Mouse (Mus musculus) forebrain, embryonic 14.5 days (tissue): ENCODE results near the gene Hist1h3c. TPM values are rescaled to one million over a fixed set of nuclear protein-coding genes. Genes with fewer than 3 reads are reported as not detected.
"Not testable (repeated sequence)": the region's sequence is repeated elsewhere in the genome, so short reads cannot be mapped to it uniquely, and the experiment has no call there.

Experiments used
- ATAC-seq: fragments of 200-750 bp; cut with Nextera tagmentation; 2 replicates; pipeline ENCODE4 v1.8.0; 2017; ENCODE audit warnings: mild to moderate bottlenecking, moderate library complexity
- DNase-seq: peaks from one replicate; pipeline ENCODE4 v3.0.0-alpha.2; 2015; ENCODE audit warnings: low spot score
- H3K27ac ChIP-seq: fragments of 300-500 bp; sonication (generic); 2 replicates; pipeline ENCODE4 v1.5.1; 2014; ENCODE audit warnings: low read depth, mild to moderate bottlenecking, control low read depth, low read length, moderate library complexity
- H3K27me3 ChIP-seq: fragments of 300-500 bp; sonication (generic); replicated peaks from 2 replicates; pipeline ENCODE4 v1.6.1; 2014; ENCODE audit warnings: low read length, control low read depth, mixed read lengths; ENCODE audit not compliant: control insufficient read depth, insufficient read depth
- H3K36me3 ChIP-seq: fragments of 300-500 bp; sonication (generic); 2 replicates; pipeline ENCODE4 v1.6.1; 2014; ENCODE audit warnings: low read length, control low read depth; ENCODE audit not compliant: control insufficient read depth, insufficient read depth
- H3K4me1 ChIP-seq: fragments of 300-500 bp; sonication (generic); 2 replicates; pipeline ENCODE4 v1.6.1; 2014; ENCODE audit warnings: antibody characterized with exemption, low read length, control low read depth; ENCODE audit not compliant: control insufficient read depth, insufficient read depth
- H3K4me2 ChIP-seq: fragments of 300-500 bp; sonication (generic); 2 replicates; pipeline ENCODE4 v1.6.1; 2014; ENCODE audit warnings: mild to moderate bottlenecking, control low read depth, low read length
- H3K4me3 ChIP-seq: fragments of 300-500 bp; sonication (generic); 2 replicates; pipeline ENCODE4 v1.5.1; 2014; ENCODE audit warnings: low read depth, low read length, control low read depth
- H3K9ac ChIP-seq: fragments of 300-500 bp; sonication (generic); 2 replicates; pipeline ENCODE4 v1.6.1; 2014; ENCODE audit warnings: mild to moderate bottlenecking, low read length, control low read depth, moderate library complexity
- H3K9me3 ChIP-seq: fragments of 300-500 bp; sonication (generic); replicated peaks from 2 replicates; pipeline ENCODE4 v1.6.1; 2016; ENCODE audit warnings: low read length, control low read depth, mixed read lengths; ENCODE audit not compliant: control insufficient read depth
- WGBS: fragments of 180-500 bp; shearing (Covaris S2); extraction: QIAGEN DNeasy Blood & Tissue Kit; methylation state at CpG from one replicate; pipeline ENCODE4 v1.1.7; 2014; 5-methylcytosine and 5-hydroxymethylcytosine counted together
- polyA plus RNA-seq: library from polyadenylated mRNA; unstranded; fragments of >200 nt; fragmentation: Nextera tagmentation; extraction: Ambion mirVana; gene quantifications from 2 replicates; pipeline ENCODE4 v1.2.1, GENCODE M21; 2014

The Hist1h3c gene
- polyA plus RNA-seq, 1 experiment from 2014 or later: 5.9 TPM

DNA sequence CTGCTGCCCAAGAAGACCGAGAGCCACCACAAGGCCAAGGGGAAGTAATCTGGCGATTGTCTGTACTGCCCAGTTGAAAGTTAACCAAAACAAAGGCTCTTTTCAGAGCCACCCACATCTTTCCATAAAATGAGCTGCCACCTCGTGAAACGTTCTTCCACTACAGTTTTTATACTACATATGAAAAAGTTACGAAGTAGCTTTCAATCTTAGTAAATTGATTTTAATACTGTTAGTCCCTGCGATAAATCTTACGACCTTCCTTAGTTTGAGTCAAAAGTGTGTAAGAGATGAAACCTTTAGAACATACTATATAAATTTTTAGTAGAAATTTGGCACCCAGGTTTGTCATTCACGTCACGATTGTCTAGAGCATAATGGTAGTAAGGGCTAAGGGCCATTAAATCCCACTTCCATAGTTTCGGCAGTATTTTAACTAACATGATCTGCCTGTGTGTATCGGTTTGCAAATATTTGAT, 6.1 kb upstream of the Hist1h3c start:
- Histone ChIP-seq H3K27me3 (no peaks in the 10 kb centered on the region), H3K4me3 (peak overlapping the region; percentile 40), H3K4me2 (peak overlapping the region; percentile 59), H3K4me1 (peaks cover 13% of the 10 kb centered on the region), H3K9ac (peak overlapping the region; percentile 64), H3K9me3 (no peaks in the 10 kb centered on the region), H3K36me3 (no peaks in the 10 kb centered on the region), H3K27ac (peak overlapping the region; percentile 96)
- DNase-seq (peak; percentile 41), ATAC-seq (peak; percentile 25)
- under 1% methylated on average over 11 of the region's 11 CpGs for WGBS

DNA sequence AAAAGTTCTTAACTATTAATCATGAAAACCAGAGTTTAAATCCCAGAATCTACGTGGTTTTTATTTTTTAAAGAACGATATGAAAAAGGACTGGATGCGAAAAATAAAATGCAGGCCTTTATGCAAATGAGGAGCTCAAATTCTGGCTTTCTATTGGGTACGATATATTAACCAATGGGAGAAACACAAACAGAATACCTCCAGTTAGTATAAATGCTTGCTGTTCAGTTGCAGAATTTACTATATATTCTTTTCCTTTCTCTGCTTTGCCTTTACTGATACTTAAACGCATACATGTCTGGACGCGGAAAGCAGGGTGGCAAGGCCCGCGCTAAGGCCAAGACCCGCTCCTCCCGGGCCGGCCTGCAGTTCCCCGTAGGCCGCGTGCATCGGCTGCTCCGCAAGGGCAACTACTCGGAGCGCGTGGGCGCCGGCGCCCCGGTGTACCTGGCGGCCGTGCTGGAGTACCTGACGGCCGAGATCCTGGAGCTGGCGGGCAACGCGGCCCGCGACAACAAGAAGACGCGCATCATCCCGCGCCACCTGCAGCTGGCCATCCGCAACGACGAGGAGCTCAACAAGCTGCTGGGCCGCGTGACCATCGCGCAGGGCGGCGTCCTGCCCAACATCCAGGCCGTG, 5.6 kb upstream of the Hist1h3c start, which contains the start of gene Hist1h2ab:
Hist1h2ab (plus strand) TSS at position 288 of the 639 bp plus-strand sequence.
- Histone ChIP-seq H3K9ac (peak within 1 kb of the TSS; percentile 64), H3K4me2 (peak within 1 kb of the TSS; percentile 59), H3K27ac (peak within 1 kb of the TSS; percentile 96), H3K4me1 (peaks cover 13% of the 10 kb centered on the region), H3K4me3 (peak within 1 kb of the TSS; percentile 40)
- WGBS: under 1% methylated on average over 22 of the region's 47 CpGs
- not testable (repeated sequence) for H3K36me3 ChIP-seq, H3K9me3 ChIP-seq, H3K27me3 ChIP-seq
- peak; percentile 57 for ATAC-seq
- DNase-seq: peak; percentile 94

DNA sequence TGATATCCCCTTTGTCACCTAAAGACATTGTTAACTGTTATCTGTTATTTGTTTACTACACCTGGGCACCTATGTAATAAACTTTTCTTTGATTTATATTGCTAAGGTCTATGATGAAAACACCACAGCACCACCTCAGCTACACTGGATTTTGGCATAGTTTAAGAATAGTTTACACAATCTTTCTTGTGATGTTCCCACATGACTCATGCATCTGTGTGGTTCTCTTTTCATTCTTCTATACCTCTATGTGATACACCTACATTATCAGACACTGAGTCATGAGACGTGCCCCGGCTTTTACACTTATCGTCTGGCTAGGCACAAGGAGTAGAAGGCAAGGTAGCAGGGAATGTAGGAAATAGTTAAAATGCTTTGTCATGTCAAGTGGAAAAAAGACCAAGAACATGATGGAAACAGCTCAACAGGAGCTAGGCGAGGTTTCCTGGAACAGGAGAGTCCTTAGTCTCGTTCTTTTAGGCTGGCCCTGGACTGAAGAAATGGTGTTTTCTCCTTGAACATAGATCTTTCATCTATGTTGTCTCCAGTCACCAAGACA, 4.2 kb upstream of the Hist1h3c start:
- H3K4me1 ChIP-seq: peaks cover 13% of the 10 kb centered on the region
- H3K9me3 ChIP-seq: no peaks in the 10 kb centered on the region
- H3K4me2 ChIP-seq: no peak overlapping the region
- H3K27ac ChIP-seq: no peak overlapping the region; the same call in 1 of the 2 replicates
- H3K9ac ChIP-seq: no peak overlapping the region
- no peaks in the 10 kb centered on the region for H3K36me3 ChIP-seq
- no peak overlapping the region for H3K4me3 ChIP-seq
- ATAC-seq: no peak
- no peak for DNase-seq
- 90% methylated on average over 5 of the region's 5 CpGs for WGBS
- H3K27me3 ChIP-seq: no peaks in the 10 kb centered on the region

DNA sequence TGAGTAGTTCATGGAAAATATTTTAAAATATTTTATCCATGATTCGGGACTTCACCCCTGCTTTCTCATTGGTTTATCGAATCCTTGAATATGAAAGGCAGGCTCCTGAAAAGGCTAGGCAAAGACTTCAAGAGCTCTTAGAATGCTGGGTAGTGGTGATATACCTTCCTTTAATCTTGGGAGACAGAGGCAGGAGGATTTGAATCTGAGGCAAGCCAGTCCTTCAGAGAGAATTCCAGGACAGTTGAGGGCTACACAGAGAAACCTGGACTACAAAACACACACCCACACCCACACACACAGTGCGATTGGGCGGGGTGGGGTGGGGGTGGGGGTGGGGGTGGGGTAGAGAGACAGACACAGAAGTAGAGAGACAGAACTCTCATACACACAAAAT, 2.5 kb upstream of the Hist1h3c start:
- Histone ChIP-seq H3K27me3 (no peaks in the 10 kb centered on the region), H3K36me3 (no peaks in the 10 kb centered on the region), H3K9me3 (no peaks in the 10 kb centered on the region), H3K4me2 (peak overlapping the region; percentile 54), H3K4me3 (no peak overlapping the region), H3K9ac (peak overlapping the region; percentile 58; the same call in 1 of the 2 replicates), H3K27ac (peak overlapping the region; percentile 97), H3K4me1 (peaks cover 13% of the 10 kb centered on the region)
- DNase-seq (peak; percentile 42), ATAC-seq (no peak)
- WGBS: 4% methylated on average over 4 of the region's 4 CpGs

DNA sequence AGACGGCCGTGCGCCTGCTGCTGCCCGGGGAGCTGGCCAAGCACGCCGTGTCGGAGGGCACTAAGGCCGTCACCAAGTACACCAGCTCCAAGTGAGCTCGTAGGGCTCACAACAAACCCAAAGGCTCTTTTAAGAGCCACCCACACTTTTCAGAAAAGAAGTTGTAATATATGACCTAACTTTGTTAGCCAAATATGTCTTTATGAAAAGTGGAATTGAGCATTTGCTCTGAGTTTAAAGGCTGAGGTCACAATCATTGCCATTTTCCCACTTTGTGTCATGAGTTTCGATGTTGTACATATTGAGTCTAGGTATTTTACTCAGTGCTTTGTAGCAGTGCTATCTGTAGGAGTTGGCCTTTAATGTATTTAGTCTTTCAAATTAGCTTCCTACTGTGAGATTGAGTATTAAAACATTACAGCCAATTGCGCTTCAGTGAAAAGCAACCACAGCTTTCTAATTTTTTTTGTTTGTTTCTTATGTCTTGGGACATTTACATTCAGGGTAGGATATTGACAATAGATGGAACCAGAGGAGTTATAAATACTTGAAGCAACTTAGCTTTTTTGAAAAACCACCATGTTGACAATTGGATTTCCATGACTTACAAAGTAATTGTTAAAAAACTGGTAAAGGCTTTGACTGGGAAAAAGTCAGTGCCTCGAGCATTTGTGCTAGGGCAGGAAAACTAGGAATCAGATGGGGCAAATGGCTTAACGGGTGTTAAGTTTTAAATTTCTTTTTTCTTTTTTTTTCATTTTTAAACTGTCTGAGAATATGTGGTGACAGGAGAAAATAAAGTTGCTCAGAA, 1.9 kb upstream of the Hist1h3c start:
- H3K27ac ChIP-seq: peak overlapping the region; percentile 97
- H3K9me3 ChIP-seq: no peaks in the 10 kb centered on the region
- 2% methylated on average over 12 of the region's 13 CpGs for WGBS
- H3K4me3 ChIP-seq: peak overlapping the region; percentile 38
- no peaks in the 10 kb centered on the region for H3K27me3 ChIP-seq
- H3K36me3 ChIP-seq: no peaks in the 10 kb centered on the region
- H3K4me1 ChIP-seq: peaks cover 11% of the 10 kb centered on the region
- peak; percentile 29 for DNase-seq
- H3K4me2 ChIP-seq: peak overlapping the region; percentile 54
- peak overlapping the region; percentile 58 for H3K9ac ChIP-seq
- ATAC-seq: no peak

DNA sequence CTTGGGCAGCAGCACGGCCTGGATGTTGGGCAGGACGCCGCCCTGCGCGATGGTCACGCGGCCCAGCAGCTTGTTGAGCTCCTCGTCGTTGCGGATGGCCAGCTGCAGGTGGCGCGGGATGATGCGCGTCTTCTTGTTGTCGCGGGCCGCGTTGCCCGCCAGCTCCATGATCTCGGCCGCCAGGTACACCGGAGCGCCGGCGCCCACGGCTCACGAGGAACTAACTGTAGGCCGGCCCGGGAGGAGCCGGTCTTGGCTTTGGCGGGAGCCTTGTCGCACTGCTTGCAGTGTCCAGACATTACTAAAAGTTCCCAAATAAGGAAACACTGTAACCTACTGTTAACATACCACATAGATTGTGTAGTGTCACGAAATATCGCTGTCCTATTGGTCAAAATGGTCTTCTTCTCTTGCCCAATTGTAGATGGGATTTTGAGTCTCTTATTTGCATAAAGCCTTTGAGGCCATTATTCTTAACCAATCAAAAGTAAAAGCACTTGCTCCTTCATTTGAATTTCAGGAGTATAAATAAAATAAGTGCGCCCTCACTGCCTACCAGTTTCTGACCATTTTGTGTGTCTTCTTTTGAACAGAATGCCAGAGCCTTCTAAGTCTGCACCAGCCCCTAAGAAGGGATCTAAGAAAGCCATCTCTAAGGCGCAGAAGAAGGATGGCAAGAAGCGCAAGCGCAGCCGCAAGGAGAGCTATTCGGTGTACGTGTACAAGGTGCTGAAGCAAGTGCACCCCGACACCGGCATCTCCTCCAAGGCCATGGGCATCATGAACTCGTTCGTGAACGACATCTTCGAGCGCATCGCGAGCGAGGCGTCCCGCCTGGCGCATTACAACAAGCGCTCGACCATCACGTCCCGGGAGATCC, 1.0 kb upstream of the Hist1h3c start, which contains the start of gene Hist1h2bb:
Hist1h2bb (plus strand) TSS at position 534 of the 880 bp plus-strand sequence.
- under 1% methylated on average over 39 of the region's 58 CpGs for WGBS
- H3K27me3 ChIP-seq, H3K36me3 ChIP-seq, H3K9me3 ChIP-seq: not testable (repeated sequence)
- peak within 1 kb of the TSS; percentile 54 for H3K4me2 ChIP-seq
- DNase-seq: peak; percentile 99
- peak within 1 kb of the TSS; percentile 97 for H3K27ac ChIP-seq
- peak; percentile 88 for ATAC-seq
- H3K9ac ChIP-seq: peak within 1 kb of the TSS; percentile 58
- H3K4me1 ChIP-seq: peaks cover 11% of the 10 kb centered on the region
- H3K4me3 ChIP-seq: peak within 1 kb of the TSS; percentile 38

DNA sequence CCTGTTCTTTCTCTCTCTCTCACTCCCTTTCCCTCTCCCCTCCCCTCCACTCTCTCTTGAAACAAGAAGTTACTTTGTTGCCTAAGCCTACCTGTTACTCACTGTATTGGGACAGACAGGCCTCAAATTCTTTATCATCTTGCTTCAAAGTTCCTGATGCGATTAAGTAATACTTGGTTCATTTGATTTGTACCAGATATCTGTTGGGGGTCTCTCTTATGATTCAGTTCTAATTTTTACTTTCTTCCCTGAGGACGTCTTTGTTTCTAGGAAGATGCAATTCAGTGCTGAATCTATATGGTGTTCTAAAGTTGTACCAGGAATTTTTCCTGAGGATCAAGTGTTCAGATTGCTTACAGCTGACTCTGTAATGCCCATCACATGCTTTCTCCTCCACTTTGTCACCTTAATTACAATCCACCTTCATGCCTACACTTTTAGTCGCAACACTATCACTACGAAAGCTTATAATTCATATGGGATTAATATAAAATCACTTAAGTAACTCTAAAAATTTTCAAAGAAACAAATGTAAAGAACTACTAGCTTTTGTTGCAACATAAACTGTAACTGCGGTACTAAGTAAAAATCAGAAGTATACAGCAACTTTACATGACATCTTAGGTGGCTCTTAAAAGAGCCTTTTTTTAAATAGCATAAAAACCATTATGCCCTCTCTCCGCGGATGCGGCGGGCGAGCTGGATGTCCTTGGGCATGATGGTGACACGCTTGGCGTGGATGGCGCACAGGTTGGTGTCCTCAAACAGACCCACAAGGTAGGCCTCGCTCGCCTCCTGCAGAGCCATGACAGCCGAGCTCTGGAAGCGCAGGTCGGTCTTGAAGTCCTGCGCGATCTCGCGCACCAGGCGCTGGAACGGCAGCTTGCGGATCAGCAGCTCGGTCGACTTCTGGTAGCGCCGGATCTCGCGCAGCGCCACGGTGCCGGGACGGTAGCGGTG, 701 bp downstream of the Hist1h3c start:
- no peaks in the 10 kb centered on the region for H3K36me3 ChIP-seq
- peak overlapping the region; percentile 54 for H3K4me2 ChIP-seq
- ATAC-seq: no peak; the same call in 1 of the 2 replicates
- peak overlapping the region; percentile 70; the same call in 1 of the 2 replicates for H3K27ac ChIP-seq
- H3K9me3 ChIP-seq: no peaks in the 10 kb centered on the region
- under 1% methylated on average over 17 of the region's 36 CpGs for WGBS
- DNase-seq: no peak
- H3K4me3 ChIP-seq: peak overlapping the region; percentile 38
- peak overlapping the region; percentile 61 for H3K9ac ChIP-seq
- peaks cover 17% of the 10 kb centered on the region for H3K4me1 ChIP-seq
- no peaks in the 10 kb centered on the region for H3K27me3 ChIP-seq
